Comparison of ENCODE assay signal across 9 mouse cellular contexts in the genomic region with DNA sequence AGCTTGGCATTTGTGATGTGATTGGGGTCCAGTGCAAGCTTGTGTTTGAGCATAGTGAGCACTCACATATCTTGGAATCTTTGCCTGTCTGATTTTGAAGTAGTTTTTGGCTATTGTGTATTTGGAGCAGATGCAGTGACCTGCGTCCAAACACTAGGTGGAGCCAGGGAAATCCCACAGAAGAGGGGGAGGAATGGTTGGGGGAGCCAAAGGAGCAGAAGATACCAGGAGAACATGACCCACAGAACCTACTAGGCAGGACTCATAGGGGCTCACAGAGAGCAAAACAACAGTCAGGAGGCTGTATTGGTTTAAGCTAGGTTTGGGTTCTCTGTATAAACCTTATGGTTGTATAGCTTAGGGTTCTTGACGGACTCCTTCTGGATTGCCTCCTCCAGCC. TPM values are rescaled to one million over a fixed set of nuclear protein-coding genes. Genes with fewer than 3 reads are reported as not detected.
DNase-seq lines count a peak whose midpoint lies in the region; TF ChIP-seq lines count a peak whose summit lies in the region.
"Had no signal": no experiment of that assay in that cellular context is flagged by ENCODE, and none has a peak within 500 bp of the region (broad histone marks: within the 10 kb centered on the region; RNA-seq: fewer than 3 reads in every experiment).

No protein-coding gene starts in this region.

- H3K4me1 ChIP-seq in ES-E14 (ENCODE audit: control insufficient read depth in 2 of 2, insufficient read depth in 2 of 2, low read length in 2 of 2, poor library complexity in 1 of 2), result no peaks in the 10 kb centered on the region
- H3K4me1 ChIP-seq: liver, embryonic 13.5 days had no signal

- no peak overlapping the region for H3K27ac ChIP-seq in ES-E14 (ENCODE audit: insufficient read depth, low read depth, low read length, poor library complexity, severe bottlenecking)
- H3K27ac ChIP-seq: liver, embryonic 13.5 days had no signal

- H3K9me3 ChIP-seq in ES-E14 (ENCODE audit: control insufficient read depth, insufficient read depth, low read depth, low read length), result peaks cover 2% of the 10 kb centered on the region; the same call in 1 of the 2 replicates
- H3K9me3 ChIP-seq: liver, embryonic 13.5 days had no signal

- in situ Hi-C loops in ES-E14 (cut with MboI; ENCODE audit: low sequenced_read_pairs in 2 of 2, unreplicated experiment in 2 of 2), result no loop called here

- H3K36me3 ChIP-seq in ES-E14 (ENCODE audit: control insufficient read depth, insufficient read depth, low read length, poor library complexity, severe bottlenecking), result peaks cover 3% of the 10 kb centered on the region; the same call in 1 of the 2 replicates

- no peak overlapping the region for H3K4me3 ChIP-seq in ES-E14 (ENCODE audit: insufficient read depth in 1 of 2, low read depth in 1 of 2, low read length in 2 of 2, poor library complexity in 1 of 2, severe bottlenecking in 1 of 2)
- H3K4me3 ChIP-seq: liver, embryonic 13.5 days had no signal

- no peak overlapping the region for H3K9ac ChIP-seq in ES-E14 (ENCODE audit: insufficient read depth, low read depth, low read length, poor library complexity, severe bottlenecking)
- H3K9ac ChIP-seq: liver, embryonic 13.5 days had no signal

- DNase-seq in cerebellum, postnatal 14 days, result peak; percentile 20 to 32
- DNase-seq in cerebellum, adult 11 months, result no peak
- peak; percentile 5 for DNase-seq in left cerebral cortex, postnatal 4 days
- DNase-seq in left cerebral cortex, postnatal 10 days (ENCODE audit: extremely low spot score in 1 of 2, low spot score in 2 of 2), result no peak
- DNase-seq in ES-E14 (ENCODE audit: low read depth, low spot score), result peak; percentile 27
- peak; percentile 5 for DNase-seq in heart, postnatal 36 days
- DNase-seq in spleen, adult 18-20 months, result no peak
- no peak for DNase-seq in gastrocnemius, postnatal 36 days
- DNase-seq: liver, embryonic 13.5 days had no signal

- intact Hi-C loops in left cerebral cortex, postnatal 4 days (cut with DNase I), result no loop called here
- intact Hi-C loops in left cerebral cortex, postnatal 10 days (cut with DNase I), result no loop called here
- intact Hi-C loops in heart, postnatal 36 days (cut with DNase I), result loop anchor here (2.0 kb wide), 1 partner anchor 114 kb away; no protein-coding TSS in a partner anchor
- intact Hi-C loops in gastrocnemius, postnatal 36 days (cut with DNase I), result no loop called here

TF ChIP-seq in ES-E14, 5 proteins besides CTCF, POLR2A, EP300 and RAD21:
- TF ChIP-seq MAFK (IDR thresholded peaks at IDR 0.05; ENCODE audit: insufficient read depth, low read depth, low read length), result no peak
- no peak for TF ChIP-seq CHD2 (IDR thresholded peaks at IDR 0.05; ENCODE audit: low read depth, low read length)
- no peak for TF ChIP-seq ZNF384 (IDR thresholded peaks at IDR 0.05; ENCODE audit: low read depth, low read length)
- TF ChIP-seq HCFC1 (IDR thresholded peaks at IDR 0.05; ENCODE audit: borderline replicate concordance, insufficient read depth, low read length), result no peak
- TF ChIP-seq ZC3H11A (IDR thresholded peaks at IDR 0.05; ENCODE audit: borderline replicate concordance, low read depth, low read length), result no peak

RNA-seq across cellular contexts. Expression of a gene that starts 46.6 kb away (rescaled TPM):
- total RNA-seq in left cerebral cortex, postnatal 4 days (2021), result 100 to 1,000 TPM; 527 to 532 TPM
- 100 to 1,000 TPM; 386 to 405 TPM for total RNA-seq in left cerebral cortex, postnatal 10 days (2021)
- total RNA-seq in ES-E14 (2012; rRNA removed), result 2,193 and 2,264 TPM in 2 replicates
- total RNA-seq in heart, postnatal 36 days (2021), result 100 to 1,000 TPM; 492 to 522 TPM
- 100 to 1,000 TPM; 326 to 382 TPM for total RNA-seq in gastrocnemius, postnatal 36 days (2021)

Comparison
In these comparisons a context has a peak if more than half of its experiments do, and no peak if none do; other contexts are left out.
1. DNase-seq: peak in cerebellum, postnatal 14 days (2 of 2), left cerebral cortex, postnatal 4 days (single experiment), ES-E14 (single experiment) and heart, postnatal 36 days (2 of 2); none in cerebellum, adult 11 months (single experiment), left cerebral cortex, postnatal 10 days (0 of 2), spleen, adult 18-20 months (0 of 2) and gastrocnemius, postnatal 36 days (0 of 2).